Mouse (Mus musculus) kidney, adult 11 months (tissue): ENCODE data around the gene Erich3.
A peak's percentile ranks its signal among the peaks of the same experiment; 100 is the strongest.
"Not testable (repeated sequence)": the region's sequence is repeated elsewhere in the genome, so short reads cannot be mapped to it uniquely, and the experiment has no call there.

Source experiments
- DNase-seq: peaks from one replicate; pipeline ENCODE4 v3.0.0; 2022

Gene Erich3

GRCm38 (mm10) chr3:154663545-154663944, at the start of gene Erich3:
Gene Erich3, plus strand, starts transcription at chr3:154663859.
- DNase-seq = no peak

GRCm38 (mm10) chr3:154614771-154615170, 48.9 kb upstream of the Erich3 start:
- DNase-seq = no peak

GRCm38 (mm10) chr3:154615304-154615703, 48.4 kb upstream of the Erich3 start:
- DNase-seq = no peak

- no peak for DNase-seq
Measured at GRCm38 (mm10) chr3:154616106-154616505, 47.6 kb upstream of the Erich3 start.

GRCm38 (mm10) chr3:154628284-154628683, 35.4 kb upstream of the Erich3 start:
- no peak for DNase-seq

- DNase-seq = not testable (repeated sequence)
Measured at GRCm38 (mm10) chr3:154631281-154631680, 32.4 kb upstream of the Erich3 start.

GRCm38 (mm10) chr3:154633091-154633490, 30.6 kb upstream of the Erich3 start:
- no peak for DNase-seq

GRCm38 (mm10) chr3:154646638-154647442, 16.8 kb upstream of the Erich3 start:
- DNase-seq = no peak

- no peak for DNase-seq
Measured at GRCm38 (mm10) chr3:154647443-154647780, 16.2 kb upstream of the Erich3 start.

GRCm38 (mm10) chr3:154649411-154650285, 14.0 kb upstream of the Erich3 start:
- no peak for DNase-seq

- DNase-seq = no peak
Measured at GRCm38 (mm10) chr3:154651192-154651821, 12.4 kb upstream of the Erich3 start.

GRCm38 (mm10) chr3:154652581-154653420, 10.9 kb upstream of the Erich3 start:
- no peak for DNase-seq

GRCm38 (mm10) chr3:154653454-154653853, 10.2 kb upstream of the Erich3 start:
- DNase-seq = no peak

GRCm38 (mm10) chr3:154654284-154654683, 9.4 kb upstream of the Erich3 start:
- DNase-seq = no peak

- DNase-seq = no peak
Measured at GRCm38 (mm10) chr3:154654901-154655300, 8.8 kb upstream of the Erich3 start.

GRCm38 (mm10) chr3:154655711-154656110, 7.9 kb upstream of the Erich3 start:
- DNase-seq = no peak

GRCm38 (mm10) chr3:154663976-154664581, 420 bp downstream of the Erich3 start:
- peak; percentile 13 for DNase-seq

- DNase-seq = no peak
Measured at GRCm38 (mm10) chr3:154664636-154665035, 977 bp downstream of the Erich3 start.

GRCm38 (mm10) chr3:154668485-154668884, 4.8 kb downstream of the Erich3 start:
- no peak for DNase-seq

- DNase-seq = no peak
Measured at GRCm38 (mm10) chr3:154670584-154670983, 6.9 kb downstream of the Erich3 start.

- DNase-seq = no peak
Measured at GRCm38 (mm10) chr3:154671013-154671412, 7.4 kb downstream of the Erich3 start.

GRCm38 (mm10) chr3:154673326-154673725, 9.7 kb downstream of the Erich3 start:
- DNase-seq = no peak
